Mouse (Mus musculus) liver, embryonic 15.5 days (tissue): Measurements from ENCODE around the gene Fancc. TPM values are rescaled to one million over a fixed set of nuclear protein-coding genes. Genes with fewer than 3 reads are reported as not detected.

Experiments used
- ATAC-seq: fragments of 200-750 bp; cut with Nextera tagmentation; 2 replicates; pipeline ENCODE4 v1.8.0; 2017; ENCODE audit warnings: moderate number of reproducible peaks, mild to moderate bottlenecking, moderate library complexity; ENCODE audit not compliant: insufficient read depth
- H3K27ac ChIP-seq: fragments of 300-500 bp; sonication (generic); replicated peaks from 2 replicates; pipeline ENCODE4 v1.5.1; 2015; ENCODE audit warnings: mild to moderate bottlenecking, inconsistent platforms
- H3K27me3 ChIP-seq: fragments of 300-500 bp; sonication (generic); 2 replicates; pipeline ENCODE4 v1.6.1; 2015; ENCODE audit warnings: mild to moderate bottlenecking, inconsistent platforms
- H3K36me3 ChIP-seq: fragments of 300-500 bp; sonication (generic); replicated peaks from 2 replicates; pipeline ENCODE4 v1.6.1; 2015; ENCODE audit warnings: moderate library complexity, mild to moderate bottlenecking, inconsistent platforms
- H3K4me1 ChIP-seq: fragments of 300-500 bp; sonication (generic); replicated peaks from 2 replicates; pipeline ENCODE4 v1.6.1; 2015; ENCODE audit warnings: inconsistent platforms
- H3K4me2 ChIP-seq: fragments of 300-500 bp; sonication (generic); 2 replicates; pipeline ENCODE4 v1.6.1; 2015; ENCODE audit warnings: moderate library complexity, mild to moderate bottlenecking, inconsistent platforms
- H3K4me3 ChIP-seq: fragments of 300-500 bp; sonication (generic); replicated peaks from 2 replicates; pipeline ENCODE4 v1.5.1; 2015; ENCODE audit warnings: mild to moderate bottlenecking, inconsistent platforms
- H3K9ac ChIP-seq: fragments of 300-500 bp; sonication (generic); 2 replicates; pipeline ENCODE4 v1.6.1; 2015; ENCODE audit warnings: moderate library complexity, mild to moderate bottlenecking, inconsistent platforms
- H3K9me3 ChIP-seq: fragments of 300-500 bp; sonication (generic); replicated peaks from 2 replicates; pipeline ENCODE4 v1.6.1; 2016; ENCODE audit warnings: inconsistent platforms
- WGBS: fragments of 180-500 bp; shearing (Covaris S2); methylation state at CpG from one replicate; pipeline ENCODE4 v1.1.7; 2015; ENCODE audit warnings: mixed read lengths; ENCODE audit not compliant: insufficient replicate concordance; 5-methylcytosine and 5-hydroxymethylcytosine counted together
- polyA plus RNA-seq: library from polyadenylated mRNA; unstranded; fragments of >200 nt; fragmentation: Nextera tagmentation; extraction: Ambion mirVana; gene quantifications from 2 replicates; pipeline ENCODE4 v1.2.1, GENCODE M21; 2015

Fancc gene
- polyA plus RNA-seq, 1 experiment from 2014 or later: 8.2 TPM

DNA sequence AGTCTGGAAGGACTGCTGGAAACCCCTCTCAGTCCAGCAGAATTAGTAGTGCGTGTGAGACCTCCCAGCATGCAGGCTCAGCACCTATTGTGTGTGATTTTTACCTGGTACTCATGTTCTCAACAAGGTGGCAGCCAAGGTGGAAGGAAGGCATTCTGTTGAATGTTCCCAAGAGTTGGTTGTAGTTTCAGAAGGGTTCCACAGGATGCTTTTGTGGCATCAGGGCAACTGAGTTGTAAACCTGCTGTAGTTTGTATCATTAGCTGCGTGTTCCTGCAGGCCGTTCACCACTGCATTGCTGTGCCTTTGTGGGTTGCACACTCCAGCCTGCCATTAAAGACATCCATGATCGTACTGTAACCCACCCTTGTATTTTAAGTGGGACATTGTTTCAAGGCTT, 238.4 kb downstream of the Fancc start:
- H3K27me3 ChIP-seq: no peaks in the 10 kb centered on the region
- H3K4me2 ChIP-seq: no peak overlapping the region
- ATAC-seq: no peak
- no peak overlapping the region for H3K4me3 ChIP-seq
- H3K4me1 ChIP-seq: peaks cover 36% of the 10 kb centered on the region
- no peak overlapping the region for H3K27ac ChIP-seq
- H3K9me3 ChIP-seq: no peaks in the 10 kb centered on the region
- WGBS: 75% methylated on average over 4 of the region's 4 CpGs
- H3K36me3 ChIP-seq: peaks cover 4% of the 10 kb centered on the region; the same call in 1 of the 2 replicates
- no peak overlapping the region for H3K9ac ChIP-seq

DNA sequence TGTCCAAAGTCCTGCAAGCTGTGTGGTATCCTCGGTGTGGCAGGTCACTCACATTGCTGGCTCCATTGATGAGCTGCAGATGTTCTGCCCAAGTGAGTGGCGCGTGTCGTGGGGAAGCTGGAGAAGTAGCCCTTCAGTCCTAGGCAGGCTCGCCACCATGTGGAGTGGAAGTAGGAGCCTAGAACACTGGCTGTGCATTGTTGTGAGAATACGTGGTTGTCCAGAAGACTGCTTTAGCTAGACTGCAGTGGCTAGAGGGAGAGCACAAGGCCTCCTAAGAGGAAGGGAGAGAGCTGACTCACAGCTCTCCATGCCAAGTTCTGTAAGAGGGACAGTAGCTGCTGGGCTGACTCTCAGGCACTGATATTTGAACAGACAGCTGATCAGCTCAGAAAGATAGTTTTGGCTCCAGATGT, 238.9 kb downstream of the Fancc start:
- no peak for ATAC-seq
- peaks cover 40% of the 10 kb centered on the region for H3K4me1 ChIP-seq
- WGBS: 65% methylated on average over 6 of the region's 6 CpGs
- no peak overlapping the region for H3K4me2 ChIP-seq
- H3K27me3 ChIP-seq: no peaks in the 10 kb centered on the region
- peaks cover 4% of the 10 kb centered on the region; the same call in 1 of the 2 replicates for H3K36me3 ChIP-seq
- no peak overlapping the region for H3K27ac ChIP-seq
- H3K9me3 ChIP-seq: no peaks in the 10 kb centered on the region
- no peak overlapping the region for H3K9ac ChIP-seq
- H3K4me3 ChIP-seq: no peak overlapping the region

DNA sequence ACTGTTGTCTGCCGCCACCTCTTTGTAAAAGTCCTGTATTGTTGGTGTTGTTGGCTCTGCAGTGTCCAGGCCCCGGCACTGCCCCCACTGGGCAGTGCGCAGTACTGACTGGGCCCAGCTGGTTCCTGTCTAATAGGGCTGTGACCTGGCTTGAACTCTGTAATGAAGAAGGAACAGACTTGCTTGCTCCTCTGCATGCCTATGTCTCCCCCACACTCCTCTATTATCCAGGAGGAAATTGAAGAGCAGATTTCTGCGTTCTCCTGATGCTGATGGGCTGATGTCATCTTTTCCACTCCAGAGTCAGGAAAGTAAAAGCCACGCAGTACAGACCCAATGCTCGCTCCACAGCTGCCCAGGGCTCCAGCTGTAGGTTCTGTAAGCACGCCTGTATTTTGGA, 240.3 kb downstream of the Fancc start:
- Histone ChIP-seq H3K4me3 (no peak overlapping the region), H3K27ac (no peak overlapping the region), H3K36me3 (0 out of 2 replicates have a peak, but pooled peaks cover 4% of the 10 kb centered on the region), H3K9me3 (no peaks in the 10 kb centered on the region), H3K9ac (no peak overlapping the region), H3K4me1 (peaks cover 48% of the 10 kb centered on the region), H3K4me2 (no peak overlapping the region), H3K27me3 (no peaks in the 10 kb centered on the region)
- WGBS: 62% methylated on average over 7 of the region's 7 CpGs
- 0 out of 2 replicates have a peak, but pooled peaks have one; percentile 48 for ATAC-seq

DNA sequence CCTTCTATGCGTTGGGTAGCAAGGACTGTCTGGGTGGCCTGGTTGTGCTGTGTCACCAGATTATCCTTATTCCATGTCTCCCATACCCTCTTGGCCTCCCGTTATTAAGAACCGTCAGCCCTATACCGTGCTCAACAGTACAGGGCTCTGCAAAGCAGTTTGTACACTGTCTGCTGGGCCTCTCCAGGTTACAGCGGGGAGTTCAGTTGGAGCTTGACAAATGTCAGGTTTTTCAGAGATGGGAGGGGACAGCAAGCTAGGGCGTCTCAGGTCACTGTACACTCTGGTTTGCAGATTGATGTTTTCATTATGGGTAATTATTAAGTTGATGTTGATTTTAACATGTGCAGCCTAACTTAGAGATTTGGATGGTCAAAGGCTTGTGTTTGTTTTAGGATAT, 240.9 kb downstream of the Fancc start:
- Histone ChIP-seq H3K4me2 (no peak overlapping the region), H3K4me1 (peaks cover 46% of the 10 kb centered on the region), H3K9ac (no peak overlapping the region), H3K27me3 (no peaks in the 10 kb centered on the region), H3K4me3 (no peak overlapping the region), H3K27ac (no peak overlapping the region), H3K36me3 (0 out of 2 replicates have a peak, but pooled peaks cover 4% of the 10 kb centered on the region), H3K9me3 (no peaks in the 10 kb centered on the region)
- peak; percentile 49 for ATAC-seq
- 69% methylated on average over 6 of the region's 6 CpGs for WGBS

DNA sequence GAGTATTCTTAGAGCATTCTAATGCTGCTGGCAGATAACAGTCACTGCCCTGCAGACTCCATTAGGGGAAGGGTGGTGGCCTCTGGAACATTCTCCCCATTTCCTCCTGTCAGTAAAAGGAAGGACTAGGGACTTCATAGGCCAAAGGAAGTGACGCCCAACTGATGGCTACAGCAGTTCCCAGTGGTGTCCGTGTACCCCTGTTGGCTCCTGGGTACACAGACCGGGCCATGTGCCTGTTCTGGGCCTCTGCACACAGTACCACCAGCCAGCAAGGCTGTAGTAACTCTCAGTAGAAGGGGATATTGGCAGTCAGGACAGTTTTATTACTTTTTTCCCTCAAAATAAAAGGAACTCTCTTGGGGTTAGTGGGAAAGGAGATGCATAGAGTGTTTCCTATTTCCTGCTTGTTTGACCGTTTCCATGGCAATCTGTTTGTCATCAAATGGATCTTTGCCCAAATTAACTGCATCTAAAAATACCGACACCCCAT, 241.5 kb downstream of the Fancc start:
- Histone ChIP-seq H3K9ac (no peak overlapping the region), H3K9me3 (no peaks in the 10 kb centered on the region), H3K4me2 (no peak overlapping the region), H3K27me3 (no peaks in the 10 kb centered on the region), H3K4me3 (no peak overlapping the region), H3K36me3 (0 out of 2 replicates have a peak, but pooled peaks cover 4% of the 10 kb centered on the region), H3K27ac (no peak overlapping the region), H3K4me1 (peaks cover 40% of the 10 kb centered on the region)
- whole genome bisulfite sequencing: 43% methylated on average over 5 of the region's 5 CpGs
- ATAC-seq: no peak

DNA sequence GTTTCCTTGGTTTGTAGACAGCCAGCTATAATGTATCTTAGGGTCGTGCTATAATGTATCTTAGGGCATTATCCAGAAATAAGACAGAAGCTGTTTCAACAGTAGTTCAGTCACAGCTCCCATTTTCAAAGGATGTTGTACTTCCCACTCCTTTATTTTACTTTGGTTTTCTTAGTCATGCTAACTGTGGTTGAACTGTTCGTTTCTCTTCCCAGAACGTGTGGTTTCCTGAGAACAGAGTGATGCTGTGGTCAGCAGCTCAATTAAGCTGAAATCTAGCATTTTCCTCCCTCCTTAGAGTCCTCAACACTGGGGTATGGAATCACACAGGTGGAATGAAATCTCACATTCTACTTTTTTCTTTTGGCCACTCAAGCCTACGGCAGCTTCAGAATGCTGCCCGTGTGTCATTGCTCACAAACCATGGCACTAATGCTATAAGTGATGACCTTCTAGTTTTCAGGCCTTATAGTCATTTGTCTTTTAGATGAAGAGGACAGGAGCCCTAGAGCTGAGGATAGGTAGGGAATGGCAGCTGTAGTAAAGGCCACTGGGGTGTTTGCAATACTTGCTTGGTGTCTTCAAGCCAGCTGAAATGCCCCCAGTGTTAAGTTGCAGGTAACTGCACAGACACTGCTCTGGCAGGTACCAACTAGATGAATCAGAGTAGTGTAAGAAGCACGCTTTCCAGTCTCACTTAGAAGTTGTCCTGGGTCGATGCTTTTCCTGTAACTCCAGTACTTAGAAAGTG, 243.0 kb downstream of the Fancc start:
- H3K4me2 ChIP-seq: no peak overlapping the region
- no peaks in the 10 kb centered on the region for H3K27me3 ChIP-seq
- no peak overlapping the region for H3K9ac ChIP-seq
- no peak overlapping the region for H3K27ac ChIP-seq
- ATAC-seq: no peak
- 60% methylated on average over 7 of the region's 7 CpGs for WGBS
- peaks cover 40% of the 10 kb centered on the region for H3K4me1 ChIP-seq
- H3K36me3 ChIP-seq: 0 out of 2 replicates have a peak, but pooled peaks cover 4% of the 10 kb centered on the region
- no peaks in the 10 kb centered on the region for H3K9me3 ChIP-seq
- H3K4me3 ChIP-seq: no peak overlapping the region

DNA sequence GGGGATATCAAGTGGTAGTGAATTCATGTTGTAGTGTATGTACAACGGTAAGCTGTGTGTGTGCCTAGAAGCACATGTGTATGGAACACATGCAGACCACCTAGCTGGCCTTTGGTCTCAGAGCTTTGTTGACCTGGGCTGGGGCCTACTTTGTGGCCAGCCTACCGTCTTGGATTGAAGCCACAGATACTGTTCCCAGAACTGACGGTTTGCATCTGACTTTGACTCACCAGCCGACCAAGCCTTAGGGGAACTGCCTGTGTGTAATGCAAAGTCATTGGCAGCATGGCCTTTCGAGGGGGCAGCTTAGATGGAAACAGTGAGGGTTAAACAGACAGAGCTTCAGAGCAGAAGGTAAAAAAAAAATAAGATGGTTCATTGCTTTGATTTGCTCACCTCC, 243.9 kb downstream of the Fancc start:
- ATAC-seq: no peak
- H3K4me3 ChIP-seq: no peak overlapping the region
- H3K27ac ChIP-seq: no peak overlapping the region
- H3K4me1 ChIP-seq: peaks cover 37% of the 10 kb centered on the region
- no peaks in the 10 kb centered on the region for H3K9me3 ChIP-seq
- H3K9ac ChIP-seq: no peak overlapping the region
- H3K27me3 ChIP-seq: no peaks in the 10 kb centered on the region
- 23% methylated on average over 5 of the region's 5 CpGs for WGBS
- 0 out of 2 replicates have a peak, but pooled peaks cover 4% of the 10 kb centered on the region for H3K36me3 ChIP-seq
- no peak overlapping the region for H3K4me2 ChIP-seq

DNA sequence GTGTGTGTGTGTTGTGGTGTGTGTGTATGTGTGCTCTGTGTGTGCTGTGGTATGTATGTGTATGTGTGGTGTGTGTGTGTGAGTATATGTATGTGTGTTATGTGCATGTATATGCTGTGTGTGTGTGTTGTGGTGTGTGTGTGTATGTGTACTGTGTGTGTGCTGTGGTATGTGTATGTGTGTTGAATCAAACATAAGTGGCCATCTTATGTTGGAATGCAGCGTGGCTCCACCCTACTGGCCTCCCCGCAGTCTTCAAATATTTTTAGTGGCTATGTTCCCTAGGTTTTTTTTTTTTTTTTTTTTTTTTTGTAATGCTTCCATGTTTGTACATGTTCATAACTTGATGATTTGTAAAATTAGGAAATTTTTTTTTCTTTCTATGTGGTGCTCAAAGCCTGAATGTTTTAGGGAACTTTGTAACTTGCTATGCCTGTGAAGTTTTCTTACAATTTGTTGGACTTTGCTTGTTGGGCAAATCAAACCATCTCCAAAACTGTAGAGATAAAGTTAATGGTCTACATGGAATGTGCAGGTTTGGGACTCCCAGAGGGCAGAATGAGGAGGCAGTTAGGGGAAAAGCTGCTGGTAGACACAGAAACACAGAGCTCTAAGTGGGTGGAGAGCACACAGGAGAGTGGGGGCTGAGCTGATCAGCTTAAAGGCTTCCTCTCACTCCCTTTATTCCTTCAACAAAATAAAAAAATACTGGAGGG, 244.6 kb downstream of the Fancc start:
- Histone ChIP-seq H3K4me2 (no peak overlapping the region), H3K4me3 (no peak overlapping the region), H3K4me1 (peaks cover 35% of the 10 kb centered on the region), H3K9me3 (no peaks in the 10 kb centered on the region), H3K9ac (no peak overlapping the region), H3K27ac (no peak overlapping the region), H3K36me3 (0 out of 2 replicates have a peak, but pooled peaks cover 4% of the 10 kb centered on the region), H3K27me3 (no peaks in the 10 kb centered on the region)
- no peak for ATAC-seq
- 87% methylated on average over 2 of the region's 2 CpGs for WGBS

DNA sequence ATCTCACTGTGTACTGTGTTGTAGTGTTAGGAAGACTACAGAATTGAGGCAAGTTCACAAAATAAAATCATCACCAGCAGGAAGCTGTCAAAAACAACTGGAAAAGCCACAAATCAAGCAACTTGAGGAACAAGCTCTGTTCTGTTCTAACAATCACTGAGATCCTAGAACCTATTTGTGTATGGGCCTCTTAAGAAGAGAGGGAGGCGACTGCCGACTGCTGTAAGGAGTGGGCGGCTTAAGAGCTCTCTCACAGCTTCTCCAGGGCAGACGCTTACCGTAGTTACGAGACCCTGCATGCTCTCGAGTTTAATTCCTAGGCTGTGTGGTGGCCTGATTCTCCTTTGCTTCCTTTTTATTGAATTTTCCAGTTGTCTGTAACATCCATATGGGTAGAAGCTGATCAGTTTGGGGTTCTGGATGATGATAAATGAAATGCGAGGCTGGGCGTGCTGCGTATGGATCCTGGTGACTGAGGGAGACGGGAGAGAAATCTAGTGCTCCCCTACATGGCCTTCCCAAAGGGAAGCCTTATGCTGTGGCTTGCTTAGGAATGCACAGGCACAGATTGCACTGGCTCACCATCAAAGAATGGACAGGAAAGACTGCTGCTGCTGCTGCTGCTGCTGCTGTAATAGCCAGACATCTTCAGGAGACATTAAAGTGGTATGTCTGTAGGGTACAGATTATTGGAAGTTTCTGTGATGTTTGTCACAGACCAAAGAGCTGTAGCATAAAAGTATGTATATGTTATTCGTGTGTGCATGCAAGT, 245.8 kb downstream of the Fancc start:
- Histone ChIP-seq H3K36me3 (no peaks in the 10 kb centered on the region), H3K4me1 (peaks cover 29% of the 10 kb centered on the region), H3K27me3 (no peaks in the 10 kb centered on the region), H3K9ac (no peak overlapping the region), H3K9me3 (no peaks in the 10 kb centered on the region), H3K4me3 (no peak overlapping the region), H3K27ac (no peak overlapping the region), H3K4me2 (no peak overlapping the region)
- 76% methylated on average over 12 of the region's 12 CpGs for WGBS
- ATAC-seq: no peak

DNA sequence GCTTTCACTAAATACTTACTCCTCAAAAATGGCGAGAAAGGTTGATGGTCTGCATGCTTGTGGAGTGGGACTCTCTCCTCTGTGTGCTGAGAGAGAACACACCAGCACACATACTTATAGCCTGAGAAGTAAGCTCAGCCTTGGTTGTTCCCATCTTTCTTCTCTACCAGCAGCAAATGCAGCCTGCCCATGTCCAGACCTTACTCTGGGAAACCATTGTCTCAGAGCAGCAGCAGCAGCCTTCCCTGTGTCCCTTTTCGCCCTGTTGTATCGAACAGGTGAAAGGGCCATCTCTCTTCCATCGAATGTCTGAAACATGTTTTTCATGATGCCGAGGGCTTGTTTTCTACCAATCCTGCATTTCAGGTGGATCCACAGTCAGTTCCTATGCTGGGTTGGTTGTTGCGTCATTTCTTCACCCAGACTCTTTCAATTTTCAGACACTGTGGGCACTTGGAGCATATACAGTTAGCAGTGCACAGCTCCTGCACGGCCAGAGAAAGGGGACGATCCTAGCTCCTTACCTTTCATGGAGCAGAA, 246.6 kb downstream of the Fancc start:
- Histone ChIP-seq H3K4me3 (no peak overlapping the region), H3K27me3 (no peaks in the 10 kb centered on the region), H3K9ac (no peak overlapping the region), H3K27ac (no peak overlapping the region), H3K4me2 (no peak overlapping the region), H3K9me3 (no peaks in the 10 kb centered on the region), H3K4me1 (peaks cover 22% of the 10 kb centered on the region), H3K36me3 (no peaks in the 10 kb centered on the region)
- 72% methylated on average over 8 of the region's 8 CpGs for WGBS
- ATAC-seq: no peak
